Mouse (Mus musculus): ENCODE results near the gene 4933402J07Rik. TPM values are rescaled to one million over a fixed set of nuclear protein-coding genes. Genes with fewer than 3 reads are reported as not detected.

Gene 4933402J07Rik
- total and polyA plus RNA-seq, 3 experiments, result 0.10 TPM; not detected in 2

- H3K27ac ChIP-seq, result no peak overlapping the region
- TF ChIP-seq CTCF (IDR thresholded peaks at IDR 0.05), result no peak
- TF ChIP-seq POLR2A (IDR thresholded peaks at IDR 0.05; ENCODE audit: insufficient read depth, low read depth, low read length), result no peak
- no peak for TF ChIP-seq EP300 (IDR thresholded peaks at IDR 0.05; ENCODE audit: insufficient read depth, low read depth, low read length)
- no peak overlapping the region for H3K9ac ChIP-seq (ENCODE audit: low read depth, low read length)
- H3K4me1 ChIP-seq (ENCODE audit: control insufficient read depth, insufficient read depth, low read length), result no peaks in the 10 kb centered on the region
- no peak overlapping the region for H3K4me3 ChIP-seq
- WGBS, result 80% methylated on average over 4 of the region's 4 CpGs
- intact Hi-C loops (cut with DNase I), result no loop called here
- no peak for DNase-seq
- no peaks in the 10 kb centered on the region for H3K36me3 ChIP-seq (ENCODE audit: control insufficient read depth, insufficient read depth, low read length)
- H3K79me2 ChIP-seq (replicated peaks; ENCODE audit: control insufficient read depth, insufficient read depth, low read length), result no peaks in the 10 kb centered on the region
- H3K27me3 ChIP-seq (ENCODE audit: control insufficient read depth, insufficient read depth, low read length), result no peaks in the 10 kb centered on the region
Measured at GRCm38 (mm10) chr8:87609651-87610192, 46.1 kb downstream of the 4933402J07Rik start.

DNA sequence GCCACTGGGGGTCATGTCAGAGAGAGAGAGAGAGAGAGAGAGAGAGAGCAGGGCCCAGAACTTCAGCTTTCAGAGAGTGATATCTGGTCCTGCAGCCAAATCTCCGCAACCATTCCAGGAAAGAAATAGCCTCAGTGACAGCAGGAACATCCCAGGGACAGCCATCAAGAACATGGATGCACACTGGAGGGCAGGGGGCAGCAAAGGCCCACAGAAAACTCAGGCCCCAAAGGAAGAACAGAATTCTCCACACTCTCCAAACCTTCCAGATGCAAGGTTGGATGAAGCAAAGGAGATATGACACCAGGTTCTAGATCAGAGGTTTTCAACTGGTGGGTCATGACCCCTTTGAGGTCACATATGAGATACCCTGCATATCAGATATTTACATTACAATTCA lies 50.0 kb downstream of the 4933402J07Rik start:
- intact Hi-C loops (cut with DNase I), result no loop called here
- WGBS, result 94% methylated on average over 1 of the region's 1 CpGs
- peaks cover 4% of the 10 kb centered on the region; the same call in 1 of the 2 replicates for H3K27me3 ChIP-seq (ENCODE audit: control insufficient read depth, insufficient read depth, low read length)
- H3K27ac ChIP-seq, result no peak overlapping the region
- no peak overlapping the region for H3K9ac ChIP-seq (ENCODE audit: low read depth, low read length)
- H3K36me3 ChIP-seq (ENCODE audit: control insufficient read depth, insufficient read depth, low read length), result no peaks in the 10 kb centered on the region
- TF ChIP-seq EP300 (IDR thresholded peaks at IDR 0.05; ENCODE audit: insufficient read depth, low read depth, low read length) (no peak), POLR2A (IDR thresholded peaks at IDR 0.05; ENCODE audit: insufficient read depth, low read depth, low read length) (no peak), CTCF (IDR thresholded peaks at IDR 0.05) (no peak)
- DNase-seq, result no peak
- H3K4me3 ChIP-seq, result no peak overlapping the region
- no peaks in the 10 kb centered on the region for H3K4me1 ChIP-seq (ENCODE audit: control insufficient read depth, insufficient read depth, low read length)
- H3K79me2 ChIP-seq (replicated peaks; ENCODE audit: control insufficient read depth, insufficient read depth, low read length), result no peaks in the 10 kb centered on the region

GRCm38 (mm10) chr8:87619118-87619517 lies 55.5 kb downstream of the 4933402J07Rik start:
- TF ChIP-seq EP300 (IDR thresholded peaks at IDR 0.05; ENCODE audit: insufficient read depth, low read depth, low read length) (no peak), POLR2A (IDR thresholded peaks at IDR 0.05; ENCODE audit: insufficient read depth, low read depth, low read length) (no peak), CTCF (IDR thresholded peaks at IDR 0.05) (no peak)
- Histone ChIP-seq H3K79me2 (replicated peaks; ENCODE audit: control insufficient read depth, insufficient read depth, low read length) (no peaks in the 10 kb centered on the region), H3K4me1 (ENCODE audit: control insufficient read depth, insufficient read depth, low read length) (no peaks in the 10 kb centered on the region), H3K4me3 (no peak overlapping the region), H3K9ac (ENCODE audit: low read depth, low read length) (no peak overlapping the region), H3K27me3 (ENCODE audit: control insufficient read depth, insufficient read depth, low read length) (peaks cover 4% of the 10 kb centered on the region; the same call in 1 of the 2 replicates), H3K27ac (no peak overlapping the region), H3K36me3 (ENCODE audit: control insufficient read depth, insufficient read depth, low read length) (no peaks in the 10 kb centered on the region)
- intact Hi-C loops (cut with DNase I), result no loop called here
- WGBS, result 25% methylated on average over 7 of the region's 7 CpGs
- DNase-seq, result peak in 1 of 2 experiments; percentile 4

GRCm38 (mm10) chr8:87619529-87619928 lies 55.9 kb downstream of the 4933402J07Rik start:
- WGBS, result 77% methylated on average over 2 of the region's 2 CpGs
- Histone ChIP-seq H3K27me3 (ENCODE audit: control insufficient read depth, insufficient read depth, low read length) (peaks cover 4% of the 10 kb centered on the region; the same call in 1 of the 2 replicates), H3K9ac (ENCODE audit: low read depth, low read length) (no peak overlapping the region)

GRCm38 (mm10) chr8:87620225-87620624 lies 56.6 kb downstream of the 4933402J07Rik start:
- H3K9ac ChIP-seq (ENCODE audit: low read depth, low read length), result no peak overlapping the region
- H3K36me3 ChIP-seq (ENCODE audit: control insufficient read depth, insufficient read depth, low read length), result no peaks in the 10 kb centered on the region
- H3K27me3 ChIP-seq (ENCODE audit: control insufficient read depth, insufficient read depth, low read length), result peaks cover 4% of the 10 kb centered on the region; the same call in 1 of the 2 replicates
- TF ChIP-seq EP300 (IDR thresholded peaks at IDR 0.05; ENCODE audit: insufficient read depth, low read depth, low read length), result no peak
- TF ChIP-seq CTCF (IDR thresholded peaks at IDR 0.05), result no peak
- no peak for TF ChIP-seq POLR2A (IDR thresholded peaks at IDR 0.05; ENCODE audit: insufficient read depth, low read depth, low read length)
- no peaks in the 10 kb centered on the region for H3K79me2 ChIP-seq (replicated peaks; ENCODE audit: control insufficient read depth, insufficient read depth, low read length)
- intact Hi-C loops (cut with DNase I), result no loop called here
- H3K4me3 ChIP-seq, result no peak overlapping the region
- no peaks in the 10 kb centered on the region for H3K4me1 ChIP-seq (ENCODE audit: control insufficient read depth, insufficient read depth, low read length)
- DNase-seq, result no peak
- no peak overlapping the region for H3K27ac ChIP-seq
- WGBS, result 78% methylated on average over 6 of the region's 6 CpGs

More at GRCm38 (mm10) chr8:87619529-87619928, 55.9 kb downstream of the 4933402J07Rik start:
- TF ChIP-seq POLR2A (IDR thresholded peaks at IDR 0.05; ENCODE audit: insufficient read depth, low read depth, low read length) (no peak), EP300 (IDR thresholded peaks at IDR 0.05; ENCODE audit: insufficient read depth, low read depth, low read length) (no peak), CTCF (IDR thresholded peaks at IDR 0.05) (no peak)
- Histone ChIP-seq H3K36me3 (ENCODE audit: control insufficient read depth, insufficient read depth, low read length) (no peaks in the 10 kb centered on the region), H3K4me3 (no peak overlapping the region), H3K4me1 (ENCODE audit: control insufficient read depth, insufficient read depth, low read length) (no peaks in the 10 kb centered on the region), H3K27ac (no peak overlapping the region), H3K79me2 (replicated peaks; ENCODE audit: control insufficient read depth, insufficient read depth, low read length) (no peaks in the 10 kb centered on the region)
- intact Hi-C loops (cut with DNase I), result no loop called here
- DNase-seq, result no peak

DNA sequence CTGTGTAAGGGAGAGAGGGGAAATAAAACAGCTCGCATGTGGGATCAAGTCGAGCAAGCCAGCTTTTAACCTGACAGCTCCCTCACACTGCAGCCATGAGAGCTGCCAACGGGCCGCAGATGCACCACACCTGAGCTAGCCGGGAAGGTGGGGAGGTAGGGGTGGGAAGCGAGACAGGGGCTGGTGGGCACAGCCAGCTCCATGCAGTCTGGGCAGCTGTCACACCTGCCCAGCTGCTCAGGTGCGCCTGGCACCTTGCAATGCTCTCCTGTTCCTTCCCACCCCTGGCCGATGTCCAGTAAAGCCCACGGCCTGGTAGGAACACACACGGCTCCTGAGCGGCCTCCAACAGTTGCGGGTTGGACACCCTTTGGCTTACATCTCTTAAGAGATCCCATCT lies 57.5 kb downstream of the 4933402J07Rik start:
- Histone ChIP-seq H3K4me3 (no peak overlapping the region), H3K36me3 (ENCODE audit: control insufficient read depth, insufficient read depth, low read length) (no peaks in the 10 kb centered on the region), H3K27me3 (ENCODE audit: control insufficient read depth, insufficient read depth, low read length) (peaks cover 3% of the 10 kb centered on the region; the same call in 1 of the 2 replicates), H3K79me2 (replicated peaks; ENCODE audit: control insufficient read depth, insufficient read depth, low read length) (no peaks in the 10 kb centered on the region), H3K27ac (no peak overlapping the region), H3K9ac (ENCODE audit: low read depth, low read length) (no peak overlapping the region), H3K4me1 (ENCODE audit: control insufficient read depth, insufficient read depth, low read length) (no peaks in the 10 kb centered on the region)
- intact Hi-C loops (cut with DNase I), result no loop called here
- no peak for DNase-seq
- WGBS, result 87% methylated on average over 12 of the region's 12 CpGs
- no peak for TF ChIP-seq EP300 (IDR thresholded peaks at IDR 0.05; ENCODE audit: insufficient read depth, low read depth, low read length)
- TF ChIP-seq POLR2A (IDR thresholded peaks at IDR 0.05; ENCODE audit: insufficient read depth, low read depth, low read length), result no peak
- TF ChIP-seq CTCF (IDR thresholded peaks at IDR 0.05), result no peak

Measured in heart, adult 2 months (tissue).